Mouse (Mus musculus): ENCODE data around the gene Ube2q2. TPM values are rescaled to one million over a fixed set of nuclear protein-coding genes. Genes with fewer than 3 reads are reported as not detected.

Ube2q2 gene
- polyA plus RNA-seq, 1 experiment, result 72.4 TPM

DNA sequence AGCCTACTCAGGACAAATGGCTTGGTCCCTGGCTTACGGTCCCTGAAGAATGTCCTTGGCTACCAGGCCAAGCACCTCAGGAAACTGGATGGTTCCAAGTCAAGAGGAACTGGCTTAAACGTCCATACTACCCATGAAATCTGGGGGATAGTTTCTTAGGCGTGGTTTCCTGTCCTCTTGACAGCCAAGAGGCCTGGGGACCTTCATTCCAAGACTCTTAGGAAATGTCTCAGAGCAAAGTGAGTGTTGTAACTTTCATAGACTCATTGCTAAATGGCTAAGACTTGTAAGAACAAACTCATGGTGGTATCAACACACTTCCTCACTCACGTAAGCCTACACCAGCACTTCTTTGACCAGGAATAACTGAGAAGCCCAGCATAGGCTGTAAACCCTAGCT, 107.0 kb downstream of the Ube2q2 start:
- Histone ChIP-seq H3K4me1 (ENCODE audit: control insufficient read depth, insufficient read depth, low read length) (no peaks in the 10 kb centered on the region), H3K9me3 (replicated peaks; ENCODE audit: control insufficient read depth, insufficient read depth, low read length, poor library complexity, severe bottlenecking) (no peaks in the 10 kb centered on the region)
- TF ChIP-seq EP300 (IDR thresholded peaks at IDR 0.05; ENCODE audit: insufficient read depth, low read depth, low read length) (no peak), CTCF (IDR thresholded peaks at IDR 0.05; ENCODE audit: low read depth, low read length) (no peak), POLR2A (IDR thresholded peaks at IDR 0.05; ENCODE audit: insufficient read depth, low read length) (no peak)

DNA sequence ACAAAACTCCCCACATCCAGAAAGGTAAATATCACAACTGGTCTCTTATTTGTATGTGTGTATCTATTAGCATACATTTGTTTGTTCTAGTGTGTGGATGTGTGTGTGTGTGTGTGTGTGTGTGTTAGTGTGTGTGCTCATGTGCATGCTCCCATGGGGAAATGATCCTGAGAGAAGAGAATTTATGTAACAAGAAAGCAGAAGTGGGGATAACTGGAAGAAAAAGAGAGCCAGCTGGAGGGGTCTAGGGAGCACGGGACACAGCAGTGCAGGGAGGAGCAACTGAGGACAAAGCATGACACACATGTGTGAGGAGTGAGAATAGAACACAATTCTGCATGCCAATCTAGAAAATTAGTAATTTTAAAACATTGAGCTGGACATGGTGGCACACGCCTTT, 108.5 kb downstream of the Ube2q2 start:
- no peaks in the 10 kb centered on the region for H3K9me3 ChIP-seq (replicated peaks; ENCODE audit: control insufficient read depth, insufficient read depth, low read length, poor library complexity, severe bottlenecking)
- no peak overlapping the region for H3K4me3 ChIP-seq (ENCODE audit: low read depth, low read length)
- H3K27me3 ChIP-seq (ENCODE audit: control insufficient read depth, insufficient read depth, low read length, poor library complexity, severe bottlenecking), result no peaks in the 10 kb centered on the region

More for the DNA sequence above, 107.0 kb downstream of the Ube2q2 start:
- Histone ChIP-seq H3K4me3 (ENCODE audit: low read depth, low read length) (no peak overlapping the region), H3K27me3 (ENCODE audit: control insufficient read depth, insufficient read depth, low read length, poor library complexity, severe bottlenecking) (no peaks in the 10 kb centered on the region), H3K36me3 (ENCODE audit: control insufficient read depth, insufficient read depth, low read length, poor library complexity, severe bottlenecking) (no peaks in the 10 kb centered on the region), H3K9ac (ENCODE audit: low read depth, poor library complexity, severe bottlenecking) (no peak overlapping the region), H3K27ac (ENCODE audit: insufficient read depth, low read length) (no peak overlapping the region)

More for the DNA sequence above, 108.5 kb downstream of the Ube2q2 start:
- TF ChIP-seq POLR2A (IDR thresholded peaks at IDR 0.05; ENCODE audit: insufficient read depth, low read length) (no peak), EP300 (IDR thresholded peaks at IDR 0.05; ENCODE audit: insufficient read depth, low read depth, low read length) (no peak), CTCF (IDR thresholded peaks at IDR 0.05; ENCODE audit: low read depth, low read length) (no peak)
- no peak overlapping the region for H3K27ac ChIP-seq (ENCODE audit: insufficient read depth, low read length)
- no peak overlapping the region for H3K9ac ChIP-seq (ENCODE audit: low read depth, poor library complexity, severe bottlenecking)
- no peaks in the 10 kb centered on the region for H3K4me1 ChIP-seq (ENCODE audit: control insufficient read depth, insufficient read depth, low read length)
- no peaks in the 10 kb centered on the region for H3K36me3 ChIP-seq (ENCODE audit: control insufficient read depth, insufficient read depth, low read length, poor library complexity, severe bottlenecking)

Other genes with a start within 250 kb of the Ube2q2 start
- 5.2 and 5.5 TPM in 2 replicates for gene Hykk, start 231.6 kb upstream of the Ube2q2 start, polyA plus RNA-seq (2011; ENCODE audit: insufficient read depth, insufficient read length, low read depth, missing spikeins)
- 300 and 320 TPM in 2 replicates for gene Psma4, start 198.1 kb upstream of the Ube2q2 start, polyA plus RNA-seq (2011; ENCODE audit: insufficient read depth, insufficient read length, low read depth, missing spikeins)
- 6.2 and 7.7 TPM in 2 replicates for gene AY074887, start 197.9 kb upstream of the Ube2q2 start, polyA plus RNA-seq (2011; ENCODE audit: insufficient read depth, insufficient read length, low read depth, missing spikeins)
- gene Chrna5, start 168.0 kb upstream of the Ube2q2 start, polyA plus RNA-seq (2011; ENCODE audit: insufficient read depth, insufficient read length, low read depth, missing spikeins), result 0.55 and 1.2 TPM in 2 replicates
- gene Chrna3, start 122.3 kb upstream of the Ube2q2 start, polyA plus RNA-seq (2011; ENCODE audit: insufficient read depth, insufficient read length, low read depth, missing spikeins), result not detected in 2 replicates
- 0.79 and 1.8 TPM in 2 replicates for gene Chrnb4, start 100.1 kb upstream of the Ube2q2 start, polyA plus RNA-seq (2011; ENCODE audit: insufficient read depth, insufficient read length, low read depth, missing spikeins)
- gene Fbxo22, start 60.1 kb downstream of the Ube2q2 start, polyA plus RNA-seq (2011; ENCODE audit: insufficient read depth, insufficient read length, low read depth, missing spikeins), result 93.0 and 102 TPM in 2 replicates
- 1.8 and 2.8 TPM in 2 replicates for gene Nrg4, start 178.0 kb downstream of the Ube2q2 start, polyA plus RNA-seq (2011; ENCODE audit: insufficient read depth, insufficient read length, low read depth, missing spikeins)
- 0.36 and 1.1 TPM in 2 replicates for gene Tmem266, start 178.1 kb downstream of the Ube2q2 start, polyA plus RNA-seq (2011; ENCODE audit: insufficient read depth, insufficient read length, low read depth, missing spikeins)